Mouse (Mus musculus) forebrain, embryonic 16.5 days (tissue): ENCODE results near the gene Egf. TPM values are rescaled to one million over a fixed set of nuclear protein-coding genes. Genes with fewer than 3 reads are reported as not detected.

ENCODE experiments used
- ATAC-seq: fragments of 200-750 bp; cut with Nextera tagmentation; 2 replicates; pipeline ENCODE4 v1.8.0; 2017; ENCODE audit warnings: mild to moderate bottlenecking, moderate library complexity
- H3K27ac ChIP-seq: fragments of 300-500 bp; sonication (generic); 2 replicates; pipeline ENCODE4 v1.5.1; 2014; ENCODE audit warnings: low read length, control low read depth
- H3K27me3 ChIP-seq: fragments of 300-500 bp; sonication (generic); replicated peaks from 2 replicates; pipeline ENCODE4 v1.6.1; 2014; ENCODE audit warnings: low read length; ENCODE audit not compliant: control insufficient read depth, insufficient read depth
- H3K36me3 ChIP-seq: fragments of 300-500 bp; sonication (generic); 2 replicates; pipeline ENCODE4 v1.6.1; 2014; ENCODE audit not compliant: control insufficient read depth, insufficient read depth
- H3K4me1 ChIP-seq: fragments of 300-500 bp; sonication (generic); replicated peaks from 2 replicates; pipeline ENCODE4 v1.6.1; 2014; ENCODE audit warnings: low read length; ENCODE audit not compliant: control insufficient read depth, insufficient read depth
- H3K4me2 ChIP-seq: fragments of 300-500 bp; sonication (generic); 2 replicates; pipeline ENCODE4 v1.6.1; 2014; ENCODE audit warnings: mild to moderate bottlenecking, low read length, control low read depth
- H3K4me3 ChIP-seq: fragments of 300-500 bp; sonication (generic); replicated peaks from 2 replicates; pipeline ENCODE4 v1.5.1; 2014; ENCODE audit warnings: mild to moderate bottlenecking, low read length, control low read depth
- H3K9ac ChIP-seq: fragments of 300-500 bp; sonication (generic); replicated peaks from 2 replicates; pipeline ENCODE4 v1.6.1; 2014; ENCODE audit warnings: low read depth, low read length, control low read depth
- H3K9me3 ChIP-seq: fragments of 300-500 bp; sonication (generic); 2 replicates; pipeline ENCODE4 v1.6.1; 2016; ENCODE audit warnings: low read length; ENCODE audit not compliant: control insufficient read depth
- WGBS: fragments of 180-500 bp; shearing (Covaris S2); extraction: QIAGEN DNeasy Blood & Tissue Kit; methylation state at CpG from one replicate; pipeline ENCODE4 v1.1.7; 2014; 5-methylcytosine and 5-hydroxymethylcytosine counted together
- polyA plus RNA-seq: library from polyadenylated mRNA; unstranded; fragments of >200 nt; fragmentation: Nextera tagmentation; extraction: Ambion mirVana; gene quantifications from 2 replicates; pipeline ENCODE4 v1.2.1, GENCODE M21; 2015

The Egf gene
- polyA plus RNA-seq, 1 experiment from 2014 or later: 3.0 TPM

DNA sequence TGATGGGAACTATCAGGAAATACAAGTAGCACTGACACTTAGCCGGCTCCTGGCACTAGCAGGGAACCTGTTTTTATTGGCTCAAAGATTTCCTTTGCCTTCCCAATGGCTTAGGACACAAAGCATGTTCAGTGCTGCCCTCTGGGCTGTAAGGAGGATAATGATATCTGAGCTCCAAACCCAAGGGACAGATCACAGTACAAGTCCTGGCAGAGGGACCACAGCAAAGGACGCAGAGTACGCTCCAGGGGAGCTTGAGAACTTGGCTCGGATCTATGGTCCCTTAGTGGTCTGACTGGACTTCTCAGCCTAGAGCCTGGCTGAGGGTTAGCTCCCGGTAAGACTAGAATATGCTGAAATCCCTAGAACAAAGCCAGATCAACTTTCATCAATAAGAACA is 74.9 kb downstream of the Egf start:
- Histone ChIP-seq H3K36me3 (no peaks in the 10 kb centered on the region), H3K4me1 (0 out of 2 replicates have a peak, but pooled peaks cover 3% of the 10 kb centered on the region), H3K9me3 (no peaks in the 10 kb centered on the region), H3K27me3 (no peaks in the 10 kb centered on the region), H3K4me3 (no peak overlapping the region), H3K27ac (no peak overlapping the region), H3K9ac (no peak overlapping the region), H3K4me2 (no peak overlapping the region)
- 72% methylated on average over 5 of the region's 5 CpGs for WGBS
- ATAC-seq: no peak

- H3K27ac ChIP-seq: no peak overlapping the region
- H3K4me3 ChIP-seq: no peak overlapping the region
- no peak for ATAC-seq
- no peaks in the 10 kb centered on the region for H3K9me3 ChIP-seq
- H3K4me1 ChIP-seq: no peaks in the 10 kb centered on the region
- no peak overlapping the region for H3K9ac ChIP-seq
- no peaks in the 10 kb centered on the region for H3K27me3 ChIP-seq
- H3K36me3 ChIP-seq: no peaks in the 10 kb centered on the region
- H3K4me2 ChIP-seq: no peak overlapping the region
- 95% methylated on average over 7 of the region's 7 CpGs for WGBS
These were observed 79.2 kb downstream of the Egf start for GRCm38 (mm10) chr3:129675923-129676322.

GRCm38 (mm10) chr3:129663906-129664305 is 91.2 kb downstream of the Egf start:
- Histone ChIP-seq H3K27me3 (no peaks in the 10 kb centered on the region), H3K9ac (no peak overlapping the region), H3K27ac (no peak overlapping the region), H3K9me3 (no peaks in the 10 kb centered on the region), H3K36me3 (no peaks in the 10 kb centered on the region), H3K4me1 (no peaks in the 10 kb centered on the region), H3K4me2 (no peak overlapping the region), H3K4me3 (no peak overlapping the region)
- WGBS: 68% methylated on average over 1 of the region's 2 CpGs
- peak; percentile 75 for ATAC-seq

DNA sequence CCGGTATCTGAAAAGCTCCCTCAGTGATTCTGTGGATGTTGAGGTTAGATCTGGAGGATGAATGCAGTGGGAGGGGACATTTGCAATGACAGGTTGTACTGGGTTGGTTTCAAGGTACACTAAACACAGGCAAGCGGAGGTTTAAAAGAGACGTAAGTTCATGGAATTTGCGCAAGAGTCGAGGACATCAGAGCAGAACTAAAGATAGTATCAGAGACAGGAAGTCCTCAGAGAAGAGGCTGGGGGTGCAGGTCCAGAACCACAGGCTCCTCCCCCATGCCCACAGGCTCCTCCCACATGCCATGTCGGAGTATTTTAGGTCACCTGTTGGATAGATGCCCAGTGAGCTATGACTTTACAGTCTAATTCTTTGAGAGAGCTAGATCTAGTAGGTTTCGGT is 96.3 kb downstream of the Egf start:
- no peaks in the 10 kb centered on the region for H3K27me3 ChIP-seq
- H3K9me3 ChIP-seq: no peaks in the 10 kb centered on the region
- no peak for ATAC-seq
- H3K9ac ChIP-seq: no peak overlapping the region
- no peaks in the 10 kb centered on the region for H3K36me3 ChIP-seq
- no peak overlapping the region for H3K27ac ChIP-seq
- WGBS: 95% methylated on average over 7 of the region's 7 CpGs
- no peak overlapping the region for H3K4me3 ChIP-seq
- H3K4me2 ChIP-seq: no peak overlapping the region
- no peaks in the 10 kb centered on the region for H3K4me1 ChIP-seq

DNA sequence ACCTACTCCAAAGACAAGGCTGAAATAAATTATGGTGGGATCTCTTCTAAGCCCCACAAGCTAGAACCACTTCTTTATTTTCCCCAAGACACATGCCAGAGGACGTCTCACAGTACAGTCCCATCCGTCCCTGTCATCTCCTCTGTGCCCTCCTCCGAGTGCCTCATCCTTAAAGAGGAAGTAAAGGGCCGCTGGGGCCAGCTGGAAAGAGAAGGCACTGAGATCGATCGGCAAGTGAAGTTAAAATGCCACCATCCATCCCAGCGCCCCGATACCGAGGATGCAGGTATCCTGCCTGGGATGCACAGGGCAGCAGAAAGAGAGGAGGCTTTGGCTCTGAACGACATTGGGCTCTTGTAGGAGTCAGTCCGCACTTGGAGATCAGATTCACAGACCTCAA is 97.3 kb downstream of the Egf start:
- no peak overlapping the region for H3K9ac ChIP-seq
- H3K27me3 ChIP-seq: no peaks in the 10 kb centered on the region
- WGBS: 95% methylated on average over 11 of the region's 11 CpGs
- ATAC-seq: no peak
- H3K27ac ChIP-seq: no peak overlapping the region
- H3K4me1 ChIP-seq: no peaks in the 10 kb centered on the region
- H3K4me2 ChIP-seq: no peak overlapping the region
- H3K36me3 ChIP-seq: no peaks in the 10 kb centered on the region
- H3K9me3 ChIP-seq: no peaks in the 10 kb centered on the region
- H3K4me3 ChIP-seq: no peak overlapping the region

DNA sequence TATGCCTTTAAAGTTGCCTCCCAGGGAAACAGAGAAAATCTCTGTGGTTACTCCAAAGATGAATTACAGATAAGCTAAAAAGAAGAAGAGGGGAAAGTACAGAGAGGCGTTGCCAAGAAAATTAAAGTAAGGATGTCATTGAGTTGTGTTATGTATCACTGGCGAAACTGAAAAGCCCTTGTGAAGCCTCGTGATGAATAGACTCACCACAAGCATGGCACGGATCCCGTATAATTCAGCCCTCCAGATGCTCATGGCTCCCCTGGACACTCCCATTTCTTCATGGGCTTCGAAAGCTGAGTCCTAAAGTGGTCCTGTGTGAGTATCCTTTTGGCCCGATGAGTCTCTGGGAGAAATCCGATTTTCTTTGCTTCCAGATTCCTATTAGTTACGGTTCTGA is 97.9 kb downstream of the Egf start:
- Histone ChIP-seq H3K36me3 (no peaks in the 10 kb centered on the region), H3K9ac (no peak overlapping the region), H3K4me2 (no peak overlapping the region), H3K27me3 (no peaks in the 10 kb centered on the region), H3K4me3 (no peak overlapping the region), H3K27ac (no peak overlapping the region), H3K4me1 (no peaks in the 10 kb centered on the region), H3K9me3 (no peaks in the 10 kb centered on the region)
- no peak for ATAC-seq
- WGBS: 87% methylated on average over 9 of the region's 9 CpGs

DNA sequence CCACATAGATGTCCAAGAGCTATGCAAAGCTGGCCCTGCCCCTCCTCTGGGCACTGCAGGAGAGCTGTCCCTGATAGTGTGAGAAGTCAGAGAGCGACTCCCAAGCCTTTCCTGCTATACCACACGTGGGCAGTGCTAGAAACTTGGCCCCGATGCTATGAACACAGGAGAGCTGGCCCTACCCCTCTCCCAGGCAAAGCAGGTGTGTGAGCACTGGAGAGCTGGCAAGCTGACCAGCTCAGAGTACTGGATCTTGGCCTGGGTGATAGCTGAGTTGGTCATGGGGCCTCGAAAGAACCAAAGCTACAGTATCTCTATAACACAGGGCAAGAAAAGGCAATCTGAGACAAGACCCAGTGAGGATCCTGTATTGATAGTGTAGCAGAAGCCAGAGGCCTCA is 98.6 kb downstream of the Egf start:
- Histone ChIP-seq H3K27ac (no peak overlapping the region), H3K4me1 (no peaks in the 10 kb centered on the region), H3K27me3 (no peaks in the 10 kb centered on the region), H3K9me3 (no peaks in the 10 kb centered on the region), H3K4me3 (no peak overlapping the region), H3K4me2 (no peak overlapping the region), H3K9ac (no peak overlapping the region), H3K36me3 (no peaks in the 10 kb centered on the region)
- no peak for ATAC-seq
- WGBS: 89% methylated on average over 4 of the region's 4 CpGs

DNA sequence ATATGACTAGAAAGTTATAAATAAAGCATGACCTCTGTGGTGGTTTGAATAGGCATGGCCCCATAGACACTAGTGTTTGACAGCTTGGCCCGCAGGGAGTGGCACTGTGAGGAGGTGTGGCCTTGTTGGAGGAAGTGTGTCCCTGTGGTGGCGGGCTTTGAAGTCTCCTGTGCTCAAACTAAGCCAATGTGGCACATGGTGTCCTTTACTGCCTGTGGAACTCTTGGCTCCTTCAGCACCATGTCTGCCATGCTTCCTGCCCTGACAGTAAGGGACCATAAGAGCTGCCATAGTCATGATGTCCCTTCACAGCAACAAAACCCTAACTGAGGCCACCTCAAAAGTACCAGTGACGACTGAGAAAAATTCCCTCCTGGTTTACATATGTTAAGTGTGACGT is 102.6 kb downstream of the Egf start:
- H3K27ac ChIP-seq: no peak overlapping the region
- no peak overlapping the region for H3K4me2 ChIP-seq
- H3K4me1 ChIP-seq: no peaks in the 10 kb centered on the region
- H3K9ac ChIP-seq: no peak overlapping the region
- H3K9me3 ChIP-seq: no peaks in the 10 kb centered on the region
- no peak for ATAC-seq
- WGBS: 91% methylated on average over 4 of the region's 4 CpGs
- H3K36me3 ChIP-seq: no peaks in the 10 kb centered on the region
- H3K27me3 ChIP-seq: no peaks in the 10 kb centered on the region
- no peak overlapping the region for H3K4me3 ChIP-seq

DNA sequence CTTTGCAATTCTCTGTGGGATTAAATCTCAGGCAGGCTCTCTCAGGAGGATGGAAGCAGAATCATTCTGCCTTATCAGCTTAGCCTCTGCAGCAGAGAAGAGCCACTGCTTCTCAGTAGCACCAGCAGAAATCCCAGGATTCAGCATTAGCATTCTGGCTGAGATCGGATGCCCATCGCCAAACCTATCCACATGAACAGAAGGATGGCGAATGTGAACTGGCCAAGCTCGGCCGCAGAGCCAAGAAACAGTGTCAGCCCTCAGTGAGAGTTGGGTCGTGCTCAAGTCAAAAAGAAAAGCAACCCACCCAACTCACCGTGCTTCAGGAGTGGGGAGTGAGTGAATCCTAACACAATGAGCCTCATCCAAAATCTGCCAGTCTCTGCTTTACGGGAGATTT is 103.4 kb downstream of the Egf start:
- H3K4me2 ChIP-seq: no peak overlapping the region
- H3K9me3 ChIP-seq: no peaks in the 10 kb centered on the region
- 81% methylated on average over 8 of the region's 8 CpGs for WGBS

GRCm38 (mm10) chr3:129650931-129651330 is 104.2 kb downstream of the Egf start:
- Histone ChIP-seq H3K4me3 (no peak overlapping the region), H3K36me3 (no peaks in the 10 kb centered on the region), H3K4me1 (no peaks in the 10 kb centered on the region), H3K27me3 (no peaks in the 10 kb centered on the region), H3K9me3 (no peaks in the 10 kb centered on the region), H3K9ac (no peak overlapping the region), H3K4me2 (no peak overlapping the region), H3K27ac (no peak overlapping the region)
- ATAC-seq: no peak
- WGBS: 8% methylated on average over 1 of the region's 1 CpGs

More for the DNA sequence above, 103.4 kb downstream of the Egf start:
- Histone ChIP-seq H3K27ac (no peak overlapping the region), H3K4me3 (no peak overlapping the region), H3K36me3 (no peaks in the 10 kb centered on the region), H3K27me3 (no peaks in the 10 kb centered on the region), H3K9ac (no peak overlapping the region), H3K4me1 (no peaks in the 10 kb centered on the region)
- no peak for ATAC-seq
